Mouse (Mus musculus): Measurements from ENCODE around the gene Cd48. TPM values are rescaled to one million over a fixed set of nuclear protein-coding genes. Genes with fewer than 3 reads are reported as not detected.

Gene Cd48
- 3.9 and 5.6 TPM in 2 replicates for polyA plus RNA-seq (2012; rRNA removed)

- Histone ChIP-seq H3K36me3 (ENCODE audit: control insufficient read depth, insufficient read depth, low read length) (no peaks in the 10 kb centered on the region), H3K27ac (ENCODE audit: insufficient read depth, low read depth, low read length) (peak within 1 kb of the TSS; percentile 82), H3K27me3 (ENCODE audit: control insufficient read depth, insufficient read depth, low read length) (no peaks in the 10 kb centered on the region), H3K4me3 (ENCODE audit: low read depth, low read length) (peak within 1 kb of the TSS; percentile 57), H3K4me1 (ENCODE audit: control insufficient read depth, insufficient read depth, insufficient read length, low read length) (no peaks in the 10 kb centered on the region)
- TF ChIP-seq CTCF (IDR thresholded peaks at IDR 0.05; ENCODE audit: extremely low read depth, insufficient read length, insufficient replicate concordance, low read depth, low read length) (no peak), POLR2A (IDR thresholded peaks at IDR 0.05; ENCODE audit: low read depth, low read length) (no peak)
- 74% methylated on average over 14 of the region's 14 CpGs for WGBS
Measured at GRCm38 (mm10) chr1:171681531-171682299, at the start of gene Cd48. TSS of gene Cd48 (plus strand) at chr1:171682009.

GRCm38 (mm10) chr1:171635696-171636095 is 46.1 kb upstream of the Cd48 start:
- no peaks in the 10 kb centered on the region for H3K36me3 ChIP-seq (ENCODE audit: control insufficient read depth, insufficient read depth, low read length)
- TF ChIP-seq CTCF (IDR thresholded peaks at IDR 0.05; ENCODE audit: extremely low read depth, insufficient read length, insufficient replicate concordance, low read depth, low read length) (no peak), POLR2A (IDR thresholded peaks at IDR 0.05; ENCODE audit: low read depth, low read length) (no peak)
- 51% methylated on average over 6 of the region's 6 CpGs for WGBS
- H3K4me3 ChIP-seq (ENCODE audit: low read depth, low read length), result no peak overlapping the region
- H3K27me3 ChIP-seq (ENCODE audit: control insufficient read depth, insufficient read depth, low read length), result no peaks in the 10 kb centered on the region
- H3K27ac ChIP-seq (ENCODE audit: insufficient read depth, low read depth, low read length), result no peak overlapping the region
- H3K4me1 ChIP-seq (ENCODE audit: control insufficient read depth, insufficient read depth, insufficient read length, low read length), result no peaks in the 10 kb centered on the region

GRCm38 (mm10) chr1:171637101-171637500 is 44.7 kb upstream of the Cd48 start:
- Histone ChIP-seq H3K36me3 (ENCODE audit: control insufficient read depth, insufficient read depth, low read length) (no peaks in the 10 kb centered on the region), H3K27me3 (ENCODE audit: control insufficient read depth, insufficient read depth, low read length) (no peaks in the 10 kb centered on the region), H3K4me1 (ENCODE audit: control insufficient read depth, insufficient read depth, insufficient read length, low read length) (no peaks in the 10 kb centered on the region), H3K27ac (ENCODE audit: insufficient read depth, low read depth, low read length) (no peak overlapping the region), H3K4me3 (ENCODE audit: low read depth, low read length) (no peak overlapping the region)
- WGBS, result 70% methylated on average over 8 of the region's 8 CpGs
- TF ChIP-seq POLR2A (IDR thresholded peaks at IDR 0.05; ENCODE audit: low read depth, low read length), result no peak
- TF ChIP-seq CTCF (IDR thresholded peaks at IDR 0.05; ENCODE audit: extremely low read depth, insufficient read length, insufficient replicate concordance, low read depth, low read length), result no peak

GRCm38 (mm10) chr1:171638686-171639085 is 43.1 kb upstream of the Cd48 start:
- 72% methylated on average over 2 of the region's 2 CpGs for WGBS
- no peaks in the 10 kb centered on the region for H3K36me3 ChIP-seq (ENCODE audit: control insufficient read depth, insufficient read depth, low read length)

GRCm38 (mm10) chr1:171640796-171641195 is 41.0 kb upstream of the Cd48 start:
- Histone ChIP-seq H3K4me3 (ENCODE audit: low read depth, low read length) (no peak overlapping the region), H3K27me3 (ENCODE audit: control insufficient read depth, insufficient read depth, low read length) (no peaks in the 10 kb centered on the region), H3K27ac (ENCODE audit: insufficient read depth, low read depth, low read length) (no peak overlapping the region), H3K36me3 (ENCODE audit: control insufficient read depth, insufficient read depth, low read length) (no peaks in the 10 kb centered on the region), H3K4me1 (ENCODE audit: control insufficient read depth, insufficient read depth, insufficient read length, low read length) (no peaks in the 10 kb centered on the region; the same call in 1 of the 2 replicates)
- 91% methylated on average over 6 of the region's 6 CpGs for WGBS
- TF ChIP-seq CTCF (IDR thresholded peaks at IDR 0.05; ENCODE audit: extremely low read depth, insufficient read length, insufficient replicate concordance, low read depth, low read length), result no peak
- no peak for TF ChIP-seq POLR2A (IDR thresholded peaks at IDR 0.05; ENCODE audit: low read depth, low read length)

More at GRCm38 (mm10) chr1:171638686-171639085, 43.1 kb upstream of the Cd48 start:
- H3K4me1 ChIP-seq (ENCODE audit: control insufficient read depth, insufficient read depth, insufficient read length, low read length), result no peaks in the 10 kb centered on the region; the same call in 1 of the 2 replicates
- TF ChIP-seq CTCF (IDR thresholded peaks at IDR 0.05; ENCODE audit: extremely low read depth, insufficient read length, insufficient replicate concordance, low read depth, low read length), result no peak
- no peak for TF ChIP-seq POLR2A (IDR thresholded peaks at IDR 0.05; ENCODE audit: low read depth, low read length)
- no peak overlapping the region for H3K4me3 ChIP-seq (ENCODE audit: low read depth, low read length)
- no peak overlapping the region for H3K27ac ChIP-seq (ENCODE audit: insufficient read depth, low read depth, low read length)
- H3K27me3 ChIP-seq (ENCODE audit: control insufficient read depth, insufficient read depth, low read length), result no peaks in the 10 kb centered on the region

- WGBS, result 68% methylated on average over 7 of the region's 7 CpGs
- Histone ChIP-seq H3K4me1 (ENCODE audit: control insufficient read depth, insufficient read depth, insufficient read length, low read length) (no peaks in the 10 kb centered on the region; the same call in 1 of the 2 replicates), H3K36me3 (ENCODE audit: control insufficient read depth, insufficient read depth, low read length) (no peaks in the 10 kb centered on the region), H3K27ac (ENCODE audit: insufficient read depth, low read depth, low read length) (no peak overlapping the region; the same call in 1 of the 2 replicates), H3K27me3 (ENCODE audit: control insufficient read depth, insufficient read depth, low read length) (no peaks in the 10 kb centered on the region), H3K4me3 (ENCODE audit: low read depth, low read length) (no peak overlapping the region)
- TF ChIP-seq POLR2A (IDR thresholded peaks at IDR 0.05; ENCODE audit: low read depth, low read length) (no peak), CTCF (IDR thresholded peaks at IDR 0.05; ENCODE audit: extremely low read depth, insufficient read length, insufficient replicate concordance, low read depth, low read length) (no peak)
Measured at GRCm38 (mm10) chr1:171643612-171644011, 38.2 kb upstream of the Cd48 start.

GRCm38 (mm10) chr1:171646429-171646940 is 35.3 kb upstream of the Cd48 start:
- TF ChIP-seq POLR2A (IDR thresholded peaks at IDR 0.05; ENCODE audit: low read depth, low read length), result no peak
- no peak for TF ChIP-seq CTCF (IDR thresholded peaks at IDR 0.05; ENCODE audit: extremely low read depth, insufficient read length, insufficient replicate concordance, low read depth, low read length)
- H3K36me3 ChIP-seq (ENCODE audit: control insufficient read depth, insufficient read depth, low read length), result no peaks in the 10 kb centered on the region
- H3K27me3 ChIP-seq (ENCODE audit: control insufficient read depth, insufficient read depth, low read length), result no peaks in the 10 kb centered on the region
- peak overlapping the region; percentile 36 for H3K4me3 ChIP-seq (ENCODE audit: low read depth, low read length)
- WGBS, result 66% methylated on average over 5 of the region's 5 CpGs
- peak overlapping the region; percentile 71 for H3K27ac ChIP-seq (ENCODE audit: insufficient read depth, low read depth, low read length)
- no peaks in the 10 kb centered on the region; the same call in 1 of the 2 replicates for H3K4me1 ChIP-seq (ENCODE audit: control insufficient read depth, insufficient read depth, insufficient read length, low read length)

All from small intestine, adult 2 months (tissue).